Mouse (Mus musculus) left cerebral cortex, postnatal 10 days (tissue): ENCODE data around the gene Lexm. TPM values are rescaled to one million over a fixed set of nuclear protein-coding genes. Genes with fewer than 3 reads are reported as not detected.

Experiments used
- DNase-seq, 2 experiments: peaks; one replicate each; pipeline ENCODE4 v3.0.0; 2021 to 2022; ENCODE audit warnings: low spot score in 2 of 2, mixed read lengths in 1 of 2; ENCODE audit errors: extremely low spot score in 1 of 2
- intact Hi-C: fragments of 180-260 bp; cut with DNase I; formaldehyde crosslinking; loops from one replicate; pipeline ENCODE4 v1.15.1; 2025
- total RNA-seq, 2 experiments: library from RNA; stranded (reverse); gene quantifications; 2 replicates each; pipeline ENCODE4 v1.2.3; 2021

The Lexm gene
- total RNA-seq, 2 experiments from 2014 or later, result 0.21 TPM; not detected in 1

- intact Hi-C loops, result no loop called here
- DNase-seq, result no peak
Measured at GRCm38 (mm10) chr4:106629374-106629773, 12.3 kb upstream of the Lexm start.

GRCm38 (mm10) chr4:106628650-106629360, 11.8 kb upstream of the Lexm start:
- DNase-seq, result no peak
- intact Hi-C loops, result no loop called here

GRCm38 (mm10) chr4:106627809-106628208, 10.8 kb upstream of the Lexm start:
- no peak for DNase-seq
- intact Hi-C loops, result no loop called here

GRCm38 (mm10) chr4:106624271-106624670, 7.2 kb upstream of the Lexm start:
- DNase-seq, result no peak
- intact Hi-C loops, result loop anchor here (5.0 kb wide), 1 partner anchor 538 kb away; no protein-coding TSS in a partner anchor

GRCm38 (mm10) chr4:106622712-106623111, 5.7 kb upstream of the Lexm start:
- DNase-seq, result no peak
- intact Hi-C loops, result loop anchor here (5.0 kb wide), 1 partner anchor 540 kb away; no protein-coding TSS in a partner anchor

GRCm38 (mm10) chr4:106622030-106622493, 5.0 kb upstream of the Lexm start, which contains the start of gene Ttc22:
Ttc22 (plus strand) TSS chr4:106622432.
- no peak for DNase-seq
- intact Hi-C loops, result loop anchor here (5.0 kb wide), 1 partner anchor 540 kb away; no protein-coding TSS in a partner anchor

GRCm38 (mm10) chr4:106621428-106621827, 4.4 kb upstream of the Lexm start:
- intact Hi-C loops, result loop anchor here (5.0 kb wide), 1 partner anchor 541 kb away; no protein-coding TSS in a partner anchor
- no peak for DNase-seq

- DNase-seq, result no peak
- intact Hi-C loops, result loop anchor here (10.0 kb wide), 1 partner anchor 206 kb away; no protein-coding TSS in a partner anchor
Measured at GRCm38 (mm10) chr4:106618898-106619297, 1.9 kb upstream of the Lexm start.

GRCm38 (mm10) chr4:106615637-106616036, 1.4 kb downstream of the Lexm start:
- intact Hi-C loops, result loop anchor here (2.0 to 10.0 kb wide), 2 partner anchors 93 to 209 kb away; no protein-coding TSS in a partner anchor
- DNase-seq, result no peak

GRCm38 (mm10) chr4:106614881-106615280, 2.2 kb downstream of the Lexm start:
- intact Hi-C loops, result loop anchor here (2.0 to 10.0 kb wide), 2 partner anchors 94 to 210 kb away; no protein-coding TSS in a partner anchor
- no peak for DNase-seq

- DNase-seq, result peak; percentile 73
- intact Hi-C loops, result loop anchor here (2.0 to 10.0 kb wide), 2 partner anchors 95 to 211 kb away; no protein-coding TSS in a partner anchor
Measured at GRCm38 (mm10) chr4:106614180-106614797, 2.8 kb downstream of the Lexm start.

GRCm38 (mm10) chr4:106613560-106613959, 3.5 kb downstream of the Lexm start:
- intact Hi-C loops, result loop anchor here (10.0 kb wide), 1 partner anchor 211 kb away; no protein-coding TSS in a partner anchor
- DNase-seq, result no peak

GRCm38 (mm10) chr4:106613105-106613504, 3.9 kb downstream of the Lexm start:
- intact Hi-C loops, result loop anchor here (10.0 kb wide), 1 partner anchor 212 kb away; no protein-coding TSS in a partner anchor

GRCm38 (mm10) chr4:106607905-106608304, 9.1 kb downstream of the Lexm start:
- intact Hi-C loops, result no loop called here
- DNase-seq, result no peak

More at GRCm38 (mm10) chr4:106613105-106613504, 3.9 kb downstream of the Lexm start:
- no peak for DNase-seq

- DNase-seq, result no peak
- intact Hi-C loops, result no loop called here
Measured at GRCm38 (mm10) chr4:106606639-106607554, 10.1 kb downstream of the Lexm start.

GRCm38 (mm10) chr4:106600770-106601169, 16.3 kb downstream of the Lexm start:
- no peak for DNase-seq
- intact Hi-C loops, result no loop called here

- intact Hi-C loops, result no loop called here
- DNase-seq, result no peak
Measured at GRCm38 (mm10) chr4:106599415-106599814, 17.6 kb downstream of the Lexm start.

GRCm38 (mm10) chr4:106597741-106598140, 19.3 kb downstream of the Lexm start:
- DNase-seq, result no peak
- intact Hi-C loops, result no loop called here
